Mouse (Mus musculus) ES-Bruce4 (cell line): ENCODE measurements around the gene Larp4b.

Source experiments
- CTCF ChIP-seq: IDR thresholded peaks from one replicate; pipeline ENCODE4 v1.8.1; 2011; ENCODE audit warnings: low read depth, low read length
- EP300 ChIP-seq: IDR thresholded peaks from 2 replicates; pipeline ENCODE4 v1.6.1; 2011; ENCODE audit warnings: low read depth, low read length; ENCODE audit not compliant: insufficient read depth

DNA sequence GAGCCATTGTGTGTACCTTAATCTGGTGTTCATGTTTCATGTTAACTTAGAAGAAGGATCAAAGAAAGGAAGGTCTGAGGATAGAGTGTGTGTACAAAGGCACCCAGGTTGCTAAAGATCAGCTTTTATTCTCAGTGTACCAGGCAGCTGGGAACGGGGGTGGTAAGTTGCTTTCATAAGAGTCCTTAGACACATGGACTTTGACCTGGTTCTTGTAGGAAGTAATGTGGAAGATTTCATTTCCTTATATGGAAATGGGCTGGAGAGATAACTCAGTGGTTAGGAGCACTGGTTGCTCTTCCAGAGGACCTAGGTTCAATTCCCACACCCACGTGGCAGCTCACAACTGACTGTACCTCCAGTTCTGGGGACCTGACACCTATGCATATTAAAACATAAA lies 58.6 kb downstream of the Larp4b start:
- TF ChIP-seq CTCF (no peak), EP300 (no peak)
